Mouse (Mus musculus): ENCODE results near the gene Ncoa3.

Ncoa3 gene

DNA sequence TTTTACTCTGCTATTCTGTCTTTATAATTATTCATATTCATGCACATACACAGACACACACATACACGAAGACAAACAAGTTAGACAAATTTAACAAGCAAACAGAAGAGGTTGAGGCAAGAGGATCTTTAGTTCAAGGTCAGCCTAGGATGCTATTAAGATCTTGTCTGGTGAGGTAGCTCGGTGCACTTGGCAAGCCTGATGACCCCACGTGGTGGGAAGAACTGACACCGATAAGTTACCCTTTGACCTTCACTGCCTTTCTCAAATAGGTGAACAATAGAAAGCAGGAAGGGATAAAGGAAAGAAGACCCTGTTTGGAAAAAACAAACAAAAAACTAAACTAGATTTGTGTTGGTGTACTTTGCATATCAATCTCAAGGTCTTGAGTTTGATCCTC, 10.0 kb downstream of the Ncoa3 start:
- no peak for DNase-seq (ENCODE audit: low spot score)

DNA sequence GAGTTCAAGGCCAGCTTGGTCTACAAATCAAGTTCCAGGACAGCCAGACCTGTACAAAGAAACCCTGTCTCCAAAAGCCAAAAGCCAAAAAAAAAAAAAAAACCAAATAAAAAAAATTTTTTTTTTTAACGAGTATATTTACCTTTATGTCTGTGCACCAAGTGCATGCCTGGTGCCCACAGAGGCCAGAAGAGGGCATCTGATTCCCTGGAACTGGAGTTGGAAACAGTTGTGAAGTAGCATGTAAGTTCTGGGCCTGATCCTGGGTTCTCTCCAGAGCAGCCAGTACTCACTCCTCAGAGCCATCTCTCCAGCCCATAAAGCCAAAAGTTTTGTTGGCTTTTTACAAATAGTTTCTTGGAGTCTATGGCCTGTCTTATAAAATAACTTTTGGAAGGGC, 10.6 kb downstream of the Ncoa3 start:
- no peak for DNase-seq (ENCODE audit: low spot score)

DNA sequence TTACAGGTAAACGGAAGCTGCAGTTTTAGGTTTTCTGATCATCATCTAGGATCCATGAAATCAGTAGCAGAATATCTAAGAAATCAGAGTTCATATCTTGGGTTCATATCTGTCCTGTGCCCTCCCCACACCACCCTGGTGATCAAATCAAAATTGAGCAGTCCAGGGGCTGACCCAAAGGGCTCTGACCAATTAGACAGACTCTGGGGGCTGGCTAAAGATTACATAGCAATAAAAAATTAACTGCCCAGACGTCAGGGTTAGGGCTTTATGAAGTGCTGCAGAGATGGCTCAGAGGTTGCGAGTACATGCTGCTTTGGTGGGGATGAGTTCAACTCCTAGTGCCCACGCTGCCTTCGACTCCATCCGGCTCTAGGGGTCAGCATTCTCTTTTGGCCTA, 14.6 kb downstream of the Ncoa3 start:
- no peak for DNase-seq (ENCODE audit: low spot score)

DNA sequence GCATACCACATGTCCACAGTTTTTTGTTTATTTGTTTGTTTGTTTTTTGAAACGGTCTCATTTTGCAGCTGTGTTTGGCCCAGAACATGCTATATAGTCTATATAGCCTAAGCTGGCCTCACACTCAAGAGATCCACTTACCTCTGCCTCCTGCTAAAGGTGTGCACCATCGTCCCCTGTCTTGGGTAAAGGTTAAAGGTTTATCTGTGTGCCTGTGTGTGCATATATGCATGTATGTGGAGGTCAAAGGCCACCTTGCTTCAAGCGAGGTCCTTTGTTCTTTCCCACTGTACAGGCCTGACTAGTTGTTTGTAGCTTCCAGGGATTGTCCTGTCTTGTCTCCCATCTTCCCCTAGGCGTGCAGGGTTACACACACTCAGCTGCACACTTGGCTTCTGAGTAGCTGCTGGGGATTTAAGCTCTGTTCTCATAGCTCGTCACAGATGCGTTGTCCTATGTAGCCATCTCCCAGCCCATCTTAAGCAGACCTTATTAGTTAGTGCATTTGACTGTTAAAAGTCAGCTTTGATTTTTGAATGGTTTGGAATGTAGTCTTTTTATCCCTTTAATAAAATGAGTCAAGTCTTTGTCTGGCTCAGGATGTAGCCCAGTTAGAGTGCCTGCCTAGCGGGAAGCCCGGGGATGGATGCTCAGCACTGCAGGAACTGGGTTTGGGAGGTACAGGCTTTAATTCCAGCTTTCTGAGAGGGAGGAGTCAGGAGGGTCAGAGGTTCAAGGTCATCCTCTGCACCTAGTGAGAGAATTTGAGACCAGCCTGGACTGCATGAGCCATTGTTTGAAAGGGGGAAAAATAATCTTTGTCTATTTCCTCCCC, 16.3 kb downstream of the Ncoa3 start:
- no peak for DNase-seq (ENCODE audit: low spot score)

DNA sequence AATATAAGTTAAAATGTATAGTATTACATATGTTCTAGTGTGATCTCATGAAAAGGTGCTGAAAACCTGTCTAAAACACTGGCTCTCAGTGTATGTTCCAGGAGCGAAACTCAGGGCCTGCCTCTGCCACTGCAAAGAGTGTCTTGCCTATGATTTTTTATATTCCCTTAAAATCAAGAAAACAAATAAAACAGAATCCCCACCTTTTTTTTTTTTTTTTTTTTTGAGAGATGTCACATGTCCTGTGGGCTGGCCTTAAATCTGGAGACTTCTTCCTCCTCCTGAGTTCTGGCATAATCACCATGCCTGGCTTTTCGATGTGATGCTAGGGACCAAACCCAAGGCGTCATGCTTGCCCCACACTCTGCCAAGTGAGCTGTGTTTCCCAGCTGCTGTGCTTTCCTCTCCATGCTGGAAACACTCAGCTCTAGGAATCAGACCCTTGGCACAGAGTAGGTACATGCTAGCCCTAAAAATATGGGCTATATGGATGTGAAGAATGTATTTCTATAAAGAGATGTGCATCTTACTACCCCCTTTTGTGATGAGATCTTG, 17.0 kb downstream of the Ncoa3 start:
- DNase-seq (ENCODE audit: low spot score): no peak

DNA sequence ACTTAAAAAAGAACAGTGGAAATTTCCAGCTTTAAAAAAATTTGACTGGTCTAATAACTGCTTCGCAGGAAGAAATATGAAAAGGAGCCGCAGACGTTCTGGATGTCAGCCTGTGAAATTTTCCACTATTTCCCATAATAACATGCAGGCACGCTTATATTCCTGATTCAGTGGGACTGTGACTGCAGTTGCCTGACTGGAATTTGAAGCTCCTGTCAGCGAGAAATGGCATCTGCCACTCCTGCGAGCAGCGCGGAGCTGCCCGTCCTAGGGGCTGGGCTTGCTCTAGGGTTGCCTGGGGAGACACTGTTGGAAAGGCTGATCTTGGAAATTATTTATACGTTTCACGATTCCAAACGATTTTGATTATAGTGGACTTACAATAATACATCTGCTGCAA, 17.9 kb downstream of the Ncoa3 start:
- no peak for DNase-seq (ENCODE audit: low spot score)

DNA sequence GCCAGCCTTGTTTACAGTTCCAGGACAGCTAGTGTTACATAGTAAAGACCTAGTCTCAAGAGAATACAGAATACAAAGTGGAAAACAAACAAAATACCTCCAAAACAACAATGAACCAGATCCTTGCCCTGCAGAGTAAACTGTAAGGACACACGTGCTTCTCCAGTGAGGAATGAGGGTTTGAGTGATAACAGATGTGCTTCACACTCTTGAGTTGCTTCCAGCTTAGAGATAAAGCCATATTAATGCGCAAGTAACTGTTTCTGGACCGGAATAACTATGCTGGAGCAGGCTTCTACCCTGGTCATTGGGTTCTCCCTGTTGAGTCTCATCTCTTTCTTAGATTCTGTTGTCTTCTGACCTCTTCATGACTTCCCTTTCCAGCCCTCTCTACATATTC, 19.0 kb downstream of the Ncoa3 start:
- DNase-seq (ENCODE audit: low spot score): no peak

DNA sequence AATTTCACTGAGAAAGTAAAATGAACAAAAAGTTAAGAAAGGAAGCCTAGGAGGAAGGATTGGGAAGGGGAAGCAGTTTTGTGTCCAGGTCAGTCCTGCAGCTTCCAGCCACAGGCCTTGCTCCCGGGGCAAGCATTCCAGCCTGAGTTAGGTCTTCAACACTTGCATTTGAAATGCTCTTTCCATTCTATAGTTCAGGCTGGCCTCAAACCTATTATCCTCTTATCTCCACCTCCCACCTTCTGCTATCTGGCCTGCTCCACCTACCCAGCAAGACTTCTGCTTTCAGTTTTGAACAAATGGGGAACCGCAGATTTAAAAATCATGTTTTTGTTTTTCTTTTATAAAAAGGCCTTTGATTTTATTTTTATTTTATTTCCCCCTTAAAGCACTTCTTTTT, 19.7 kb downstream of the Ncoa3 start:
- DNase-seq (ENCODE audit: low spot score): no peak

DNA sequence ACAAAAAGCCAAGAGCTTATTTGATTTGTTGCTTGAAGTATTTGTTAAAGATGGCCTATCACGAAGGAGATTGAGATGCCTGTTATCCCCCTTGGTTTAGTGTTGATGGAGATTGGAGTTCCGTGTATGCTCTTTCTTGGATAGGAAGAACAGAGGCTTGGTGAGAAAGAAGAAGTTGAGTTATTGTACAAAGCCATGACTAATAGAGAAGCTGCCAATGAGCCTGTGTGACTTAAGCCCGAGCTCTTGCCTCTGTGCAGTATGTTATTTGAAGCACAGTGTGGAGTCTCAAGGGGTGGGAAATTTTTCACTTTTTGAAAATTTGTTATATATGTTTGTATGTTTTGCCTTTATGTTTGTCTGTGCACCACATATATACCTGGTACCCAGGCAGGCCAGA, 26.3 kb downstream of the Ncoa3 start:
- no peak for DNase-seq (ENCODE audit: low spot score)

DNA sequence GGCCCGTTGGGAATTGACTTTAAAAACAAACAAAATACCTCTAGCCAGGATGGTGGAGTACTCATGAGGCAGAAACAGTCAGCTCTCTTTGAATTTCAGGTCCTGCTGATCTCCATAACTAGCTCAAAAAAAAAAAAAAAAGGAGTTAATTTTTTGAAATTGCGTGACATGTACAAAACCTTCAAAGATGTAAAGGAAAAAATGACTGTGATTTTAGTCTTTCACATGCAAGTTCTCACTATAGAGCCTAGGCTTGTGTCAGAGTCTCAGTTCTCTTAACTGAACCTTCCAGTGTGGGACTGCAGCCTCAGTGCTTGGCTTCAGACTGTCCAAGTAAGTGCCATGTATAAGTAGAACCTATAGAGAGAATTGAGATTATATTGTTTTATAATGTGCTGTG, 27.6 kb downstream of the Ncoa3 start:
- no peak for DNase-seq (ENCODE audit: low spot score)

DNA sequence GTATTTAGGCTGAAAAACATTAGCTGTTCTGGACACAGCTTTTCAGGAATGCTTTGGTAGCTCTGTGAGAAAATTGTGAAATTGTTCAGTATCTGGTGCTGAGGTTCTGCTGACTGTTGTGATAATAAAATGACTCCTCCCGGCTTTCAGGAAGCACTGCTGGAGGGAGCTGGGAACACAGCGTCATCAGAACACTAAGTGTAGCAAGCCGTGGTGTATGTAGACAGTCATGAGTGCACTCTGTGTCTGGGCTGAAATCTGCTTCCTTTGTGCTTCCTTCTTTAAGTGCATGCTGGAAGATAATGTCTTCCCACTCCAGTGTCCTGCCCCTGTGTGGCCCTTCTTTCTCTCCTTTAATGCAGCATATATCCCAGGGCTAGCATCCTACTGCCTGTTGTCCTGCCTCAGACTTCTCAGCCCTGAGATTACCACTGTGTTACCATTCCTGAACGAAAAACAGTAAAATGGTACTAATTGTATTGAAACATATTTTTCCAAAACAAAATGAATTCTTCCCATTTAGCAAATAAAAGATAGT, 28.7 kb downstream of the Ncoa3 start:
- no peak for DNase-seq (ENCODE audit: low spot score)

DNA sequence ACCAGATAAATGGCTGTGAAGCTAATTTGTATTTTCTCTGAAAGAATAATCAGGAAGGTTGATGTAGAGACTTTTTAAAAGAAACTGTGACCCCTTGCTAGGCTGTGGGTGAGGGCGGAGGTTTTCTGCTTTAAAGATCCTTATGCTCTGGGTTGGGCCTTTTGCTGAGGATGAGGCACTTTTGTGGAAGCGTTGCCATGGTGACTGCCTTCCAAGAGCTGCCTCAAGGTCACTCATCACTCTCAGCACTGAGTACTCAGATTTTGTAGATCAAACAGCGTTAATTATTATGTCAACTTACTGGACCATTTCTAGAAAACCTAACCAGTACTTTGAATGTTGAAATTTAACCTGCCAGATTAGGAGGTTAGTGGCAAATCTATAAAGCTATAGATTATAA, 29.2 kb downstream of the Ncoa3 start:
- peak; percentile 57 for DNase-seq (ENCODE audit: low spot score)

DNA sequence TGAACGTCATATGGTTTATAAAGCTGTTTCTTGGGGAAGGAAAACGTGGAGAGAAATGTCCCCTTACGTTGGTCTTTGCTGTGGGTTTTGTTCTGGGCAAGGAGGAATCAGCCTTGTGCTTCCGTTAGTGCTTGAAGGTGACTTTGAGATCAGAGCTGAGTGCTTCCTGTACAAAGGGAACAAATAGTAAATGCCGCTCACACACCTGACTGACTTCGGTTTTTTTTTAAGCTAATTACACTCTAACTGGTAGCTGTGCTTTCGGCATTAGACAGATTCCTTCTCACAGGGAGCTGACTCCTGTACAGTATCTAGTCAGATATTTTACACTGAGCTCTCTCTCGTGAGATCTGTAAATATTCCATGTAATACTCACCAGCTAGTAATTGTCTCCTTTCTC, 29.9 kb downstream of the Ncoa3 start:
- DNase-seq (ENCODE audit: low spot score): no peak

DNA sequence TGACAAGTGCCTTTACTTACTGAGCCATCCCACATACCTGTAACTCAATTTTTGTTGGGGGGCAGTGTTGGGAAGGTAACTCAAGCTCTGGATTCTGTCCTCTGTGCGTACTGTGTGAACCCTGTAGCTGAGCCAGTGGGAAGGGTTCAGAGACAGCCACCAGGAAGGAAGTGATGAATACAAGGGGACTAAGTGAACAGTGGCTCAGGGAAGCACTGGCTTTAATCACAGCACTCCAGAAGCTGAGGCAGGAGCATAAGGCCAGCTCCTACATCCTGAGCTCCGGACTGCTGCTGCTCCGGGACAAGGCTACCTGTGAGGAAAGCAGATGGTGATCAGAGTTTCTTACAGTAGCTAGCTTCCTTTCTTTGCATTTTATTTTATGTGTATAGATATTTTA, 31.6 kb downstream of the Ncoa3 start:
- no peak for DNase-seq (ENCODE audit: low spot score)

DNA sequence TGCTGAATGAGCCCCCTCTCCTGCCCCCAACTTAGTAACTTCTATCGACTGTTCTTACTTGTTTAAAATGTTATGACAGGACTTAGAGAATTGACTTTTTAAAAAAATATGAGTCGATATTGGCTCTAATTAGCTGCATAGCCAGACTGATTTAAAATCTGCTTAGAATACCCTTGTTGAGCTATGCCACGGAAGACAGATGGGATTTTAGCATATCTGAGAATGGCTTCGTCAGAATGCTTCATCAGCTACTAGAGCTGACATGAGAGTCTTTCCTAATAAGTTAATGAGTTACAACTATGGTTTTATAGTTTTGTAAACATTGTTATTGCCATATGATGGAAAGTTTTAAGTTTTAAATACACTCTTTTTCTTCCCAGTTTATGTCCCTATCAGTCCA, 32.2 kb downstream of the Ncoa3 start:
- DNase-seq (ENCODE audit: low spot score): no peak

DNA sequence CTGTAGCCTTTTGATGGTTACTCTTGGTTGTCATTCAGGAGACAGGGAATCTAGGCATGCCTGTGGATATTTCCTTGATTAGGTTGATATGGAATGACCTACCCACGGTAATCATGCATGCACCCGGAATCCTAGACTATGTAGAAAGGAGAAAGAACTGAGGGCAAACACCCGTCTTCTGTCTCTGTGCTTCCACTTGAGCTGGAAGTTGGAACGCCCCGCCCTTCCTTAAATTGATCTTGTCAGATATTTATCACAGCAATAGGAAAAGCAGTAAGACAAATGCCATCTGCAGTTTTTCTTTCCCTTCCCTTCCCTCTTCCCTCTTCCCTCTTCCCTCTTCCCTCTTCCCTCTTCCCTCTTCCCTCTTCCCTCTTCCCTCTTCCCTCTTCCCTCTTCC, 33.5 kb downstream of the Ncoa3 start:
- no peak for DNase-seq (ENCODE audit: low spot score)

DNA sequence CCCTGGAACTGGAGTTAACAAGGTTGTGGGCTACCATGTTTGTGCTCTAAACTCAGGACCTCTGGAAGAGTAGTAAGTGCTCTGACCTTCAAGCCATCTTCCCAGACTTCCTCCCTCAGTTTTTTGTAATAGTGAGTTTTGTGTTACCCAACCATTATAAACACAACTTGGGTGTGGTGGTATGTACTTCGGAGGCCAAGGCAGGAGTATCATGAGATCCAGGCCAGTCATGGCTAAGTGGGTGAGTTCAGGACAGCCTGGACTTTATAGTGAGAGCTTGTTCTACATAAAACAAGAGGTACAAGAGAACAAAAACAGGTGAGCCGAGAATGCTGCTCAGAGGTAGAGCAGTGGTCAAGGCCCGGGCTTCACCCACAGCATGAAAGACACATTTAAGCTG, 35.4 kb downstream of the Ncoa3 start:
- DNase-seq (ENCODE audit: low spot score): no peak

DNA sequence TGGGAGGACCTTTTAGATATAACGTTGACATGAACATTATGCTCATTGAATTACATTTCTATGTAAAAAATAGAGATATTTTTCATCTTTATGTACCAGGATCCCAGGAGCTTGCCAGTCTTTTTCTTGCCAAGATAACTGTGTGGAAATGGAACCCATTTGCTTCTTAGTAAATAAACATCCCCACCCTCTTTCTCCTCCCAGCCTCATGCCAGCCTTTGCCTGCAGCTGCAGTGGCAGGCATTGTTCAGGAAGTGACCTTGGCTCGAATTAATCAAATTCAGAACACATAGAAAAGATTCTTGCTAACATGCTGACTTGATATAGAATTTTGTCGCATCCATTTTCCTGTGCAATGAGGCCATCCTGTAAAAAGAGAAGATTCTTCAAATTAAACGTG, 36.8 kb downstream of the Ncoa3 start:
- DNase-seq (ENCODE audit: low spot score): no peak

DNA sequence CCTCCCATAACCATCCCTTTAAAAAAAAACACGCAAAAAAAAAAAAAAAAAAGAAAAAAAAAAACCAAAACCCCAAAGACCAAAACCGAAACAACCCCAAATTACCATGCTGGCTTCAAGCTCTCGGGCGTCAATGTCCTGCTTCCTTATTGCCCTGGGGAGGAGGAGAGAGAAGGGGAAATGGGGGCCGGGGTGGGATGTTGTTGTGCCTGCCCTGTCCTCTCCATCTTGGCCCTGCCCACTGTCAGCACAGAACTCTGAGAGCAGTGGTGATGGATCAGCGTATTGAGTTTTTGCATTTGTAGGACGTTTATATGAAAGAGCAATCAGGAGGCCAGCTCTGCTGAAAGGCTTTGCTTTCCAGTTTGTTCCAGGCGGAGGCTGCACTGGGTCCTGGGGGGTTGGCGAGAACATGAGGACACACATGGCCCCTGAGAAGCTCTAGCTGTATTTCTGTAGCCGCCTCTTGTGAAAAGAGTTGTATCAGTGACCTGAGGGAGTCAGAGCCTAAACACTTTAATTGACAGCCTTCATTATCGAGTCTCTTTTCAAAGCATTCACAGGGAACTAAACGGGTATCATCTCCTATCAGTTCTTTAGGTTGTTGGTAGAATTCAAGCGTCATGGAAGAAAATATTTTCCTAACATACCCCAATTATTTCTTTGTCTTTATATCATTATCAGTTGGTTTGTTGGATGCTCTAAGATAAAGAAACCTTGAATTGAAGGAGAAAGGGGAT, 38.0 kb downstream of the Ncoa3 start:
- DNase-seq (ENCODE audit: low spot score): no peak

DNA sequence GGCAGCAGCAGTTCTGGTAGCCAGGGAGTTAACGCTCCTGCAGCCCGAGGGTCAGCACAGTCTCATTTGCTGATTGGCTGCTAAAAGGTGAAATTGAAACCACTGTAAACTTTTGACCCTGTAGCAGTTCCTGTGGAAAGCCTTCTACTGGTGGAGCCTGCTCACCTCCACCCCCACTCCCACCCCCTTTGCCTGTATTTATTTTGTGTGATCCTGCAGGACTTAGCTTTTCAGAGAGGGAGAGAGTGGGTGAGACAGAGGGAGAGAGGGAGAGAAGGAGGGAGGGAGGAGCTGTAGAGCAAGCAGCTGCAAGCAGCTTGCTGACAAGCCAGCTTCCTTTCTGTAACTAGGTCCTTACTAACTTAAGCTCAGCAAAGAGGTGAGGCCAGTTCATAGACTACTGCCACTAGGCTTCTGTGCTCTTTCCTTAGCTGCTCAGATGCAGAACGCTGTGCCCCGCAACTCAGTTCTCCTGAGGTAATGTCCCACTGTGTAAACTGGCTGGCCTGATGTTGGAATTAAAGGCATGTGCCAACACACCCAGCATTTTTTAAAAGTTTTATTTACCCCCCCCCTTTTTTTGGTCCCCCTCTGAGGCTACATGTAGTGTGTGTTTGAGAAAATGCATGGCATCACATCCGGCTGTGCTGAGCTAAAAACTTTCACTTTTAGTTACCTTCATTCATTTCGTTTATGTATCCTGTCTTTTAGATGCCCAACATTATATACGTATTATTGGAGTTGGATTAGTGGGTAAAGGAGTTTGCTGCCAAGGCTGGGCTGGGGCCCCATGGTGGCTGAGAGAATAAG, 38.9 kb downstream of the Ncoa3 start:
- peak; percentile 61 for DNase-seq (ENCODE audit: low spot score)

DNA sequence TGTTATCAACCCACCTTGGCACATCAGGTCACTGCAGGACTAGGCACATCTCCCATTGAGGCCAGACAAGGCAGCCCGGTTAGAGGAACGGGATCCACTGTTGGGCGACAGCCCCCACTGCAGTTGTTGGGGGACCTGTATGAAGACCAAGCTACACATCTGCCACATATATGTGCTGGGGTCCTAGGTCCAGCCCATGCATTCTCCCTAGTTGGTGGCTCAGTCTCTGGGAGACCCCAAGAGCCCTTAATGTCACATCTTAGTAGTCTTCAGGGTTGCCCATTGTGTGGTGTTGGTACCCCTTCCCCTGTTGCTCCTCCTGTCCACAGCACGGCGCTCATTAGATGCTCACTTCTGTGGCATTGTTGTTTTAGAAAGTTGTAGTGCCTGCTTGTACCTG, 40.2 kb downstream of the Ncoa3 start:
- no peak for DNase-seq (ENCODE audit: low spot score)

DNA sequence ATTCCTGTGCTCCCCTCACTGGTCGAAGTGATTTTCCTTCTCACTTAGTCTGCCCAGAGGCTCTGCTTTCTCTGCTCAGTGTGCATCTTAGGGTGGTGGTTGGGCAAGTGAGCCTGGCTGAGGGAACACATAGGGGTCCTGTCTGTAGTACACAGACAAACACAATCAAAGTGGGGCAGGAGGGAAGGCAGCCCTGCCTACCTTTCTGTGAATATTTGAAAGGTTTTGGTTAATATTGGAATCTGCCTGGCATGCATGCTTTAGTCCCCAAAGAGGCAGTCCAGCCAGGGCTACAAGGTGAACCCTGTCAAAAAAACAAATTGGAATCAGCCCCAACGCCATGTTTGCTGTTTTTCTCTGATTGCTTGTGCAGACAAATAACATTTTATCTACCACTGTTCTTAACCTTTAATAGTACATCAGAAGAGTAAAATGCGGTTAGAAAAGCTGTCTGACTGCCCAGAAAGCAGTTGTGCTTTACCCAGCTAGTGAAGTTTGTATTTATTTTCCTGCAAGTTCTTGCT, 42.6 kb downstream of the Ncoa3 start:
- no peak for DNase-seq (ENCODE audit: low spot score)
